ENCODE assay signal across 9 mouse cellular contexts in genomic region chr7:142916178-142916577, GRCm38 (mm10). TPM values are rescaled to one million over a fixed set of nuclear protein-coding genes. Genes with fewer than 3 reads are reported as not detected.
DNase-seq lines count a peak whose midpoint lies in the region; ATAC-seq and TF ChIP-seq lines count a peak whose summit lies in the region.
"Had no signal": no experiment of that assay in that cellular context is flagged by ENCODE, and none has a peak within 500 bp of the region (broad histone marks: within the 10 kb centered on the region; RNA-seq: fewer than 3 reads in every experiment).

No protein-coding gene starts in this region.

- 0 out of 2 replicates have a peak, but pooled peaks have one; percentile 44 for ATAC-seq in forebrain, embryonic 11.5 days (replicated peaks; ENCODE audit: low FRiP score)
- ATAC-seq in liver, postnatal 0 days = no peak

- no peak overlapping the region for H3K4me3 ChIP-seq in forebrain, embryonic 11.5 days (ENCODE audit: low read depth, low read length)
- H3K4me3 ChIP-seq in heart, adult 2 months = no peak overlapping the region
- no peak overlapping the region for H3K4me3 ChIP-seq in liver, postnatal 0 days (ENCODE audit: low read depth, low read length)

- no peak for TF ChIP-seq EP300 in heart, adult 2 months (IDR thresholded peaks at IDR 0.05; ENCODE audit: insufficient read depth, low read depth, low read length)
- no peak for TF ChIP-seq EP300 in liver, postnatal 0 days (IDR thresholded peaks at IDR 0.05; ENCODE audit: low read depth)

- peak; percentile 59 to 65 for DNase-seq in adrenal gland, adult (ENCODE audit: inconsistent age in 2 of 2, low spot score in 1 of 2)
- no peak for DNase-seq in adrenal gland, adult 2 months
- peak; percentile 72 for DNase-seq in brain, embryonic 14.5 days (ENCODE audit: low read depth)
- no peak for DNase-seq in forebrain, embryonic 11.5 days (ENCODE audit: low spot score)
- peak; percentile 6 for DNase-seq in kidney, postnatal 14 days
- DNase-seq in heart, adult 2 months = no peak
- DNase-seq in adipocyte (ENCODE audit: low spot score) = no peak
- no peak for DNase-seq in liver, postnatal 0 days

- no peak overlapping the region for H3K4me2 ChIP-seq in forebrain, embryonic 11.5 days (ENCODE audit: low read depth, low read length, severe bottlenecking)
- H3K4me2 ChIP-seq in liver, postnatal 0 days (ENCODE audit: low read depth, low read length) = no peak overlapping the region

- H3K27me3 ChIP-seq in forebrain, embryonic 11.5 days (ENCODE audit: control insufficient read depth, insufficient read depth, low read length) = no peaks in the 10 kb centered on the region
- no peaks in the 10 kb centered on the region for H3K27me3 ChIP-seq in heart, adult 2 months (ENCODE audit: control insufficient read depth, insufficient read depth, low read length)
- no peaks in the 10 kb centered on the region for H3K27me3 ChIP-seq in liver, postnatal 0 days (ENCODE audit: insufficient read depth, low read length)

- no peaks in the 10 kb centered on the region for H3K9me3 ChIP-seq in forebrain, embryonic 11.5 days (ENCODE audit: control insufficient read depth, low read length)
- no peaks in the 10 kb centered on the region for H3K9me3 ChIP-seq in liver, postnatal 0 days (ENCODE audit: low read length)

- H3K4me1 ChIP-seq in forebrain, embryonic 11.5 days (replicated peaks; ENCODE audit: control insufficient read depth, insufficient read depth, low read length) = no peaks in the 10 kb centered on the region
- no peaks in the 10 kb centered on the region for H3K4me1 ChIP-seq in heart, adult 2 months (ENCODE audit: control insufficient read depth, insufficient read depth, low read length)
- H3K4me1 ChIP-seq in liver, postnatal 0 days (ENCODE audit: insufficient read depth) = no peaks in the 10 kb centered on the region

- WGBS in forebrain, embryonic 11.5 days = 39% methylated on average over 8 of the region's 8 CpGs
- 53% methylated on average over 8 of the region's 8 CpGs for WGBS in heart, adult 2 months
- 62% methylated on average over 8 of the region's 8 CpGs for WGBS in liver, postnatal 0 days (ENCODE audit: insufficient replicate concordance)

- peak overlapping the region; percentile 23 for H3K9ac ChIP-seq in forebrain, embryonic 11.5 days (ENCODE audit: low read length)
- no peak overlapping the region for H3K9ac ChIP-seq in heart, adult 2 months (ENCODE audit: low read depth, low read length)
- no peak overlapping the region for H3K9ac ChIP-seq in liver, postnatal 0 days (replicated peaks)

- no peak overlapping the region for H3K27ac ChIP-seq in forebrain, embryonic 11.5 days (ENCODE audit: low read depth, low read length)
- H3K27ac ChIP-seq in heart, adult 2 months = no peak overlapping the region
- no peak overlapping the region for H3K27ac ChIP-seq in liver, postnatal 0 days (ENCODE audit: low read depth)

- TF ChIP-seq CTCF in brain, embryonic 14.5 days (IDR thresholded peaks at IDR 0.05; ENCODE audit: borderline replicate concordance, extremely low read depth, insufficient read depth, insufficient read length) = no peak
- no peak for TF ChIP-seq CTCF in heart, adult 2 months (IDR thresholded peaks at IDR 0.05)
- no peak for TF ChIP-seq CTCF in liver, postnatal 0 days (IDR thresholded peaks at IDR 0.05; ENCODE audit: low read depth)

- no peaks in the 10 kb centered on the region for H3K36me3 ChIP-seq in forebrain, embryonic 11.5 days (ENCODE audit: control insufficient read depth, insufficient read depth, low read length)
- no peaks in the 10 kb centered on the region for H3K36me3 ChIP-seq in heart, adult 2 months (ENCODE audit: control insufficient read depth, insufficient read depth, low read length)
- no peaks in the 10 kb centered on the region for H3K36me3 ChIP-seq in liver, postnatal 0 days (replicated peaks; ENCODE audit: insufficient read depth, low read length)

- H3K79me2 ChIP-seq in heart, adult 2 months (replicated peaks; ENCODE audit: control insufficient read depth, insufficient read depth, low read length) = no peaks in the 10 kb centered on the region

- TF ChIP-seq POLR2A in brain, embryonic 14.5 days (IDR thresholded peaks at IDR 0.05; ENCODE audit: borderline replicate concordance, extremely low read depth, insufficient read depth, insufficient read length, poor library complexity, severe bottlenecking) = no peak
- no peak for TF ChIP-seq POLR2A in heart, adult 2 months (IDR thresholded peaks at IDR 0.05; ENCODE audit: insufficient read depth, low read depth, low read length)

- intact Hi-C loops in heart, adult 2 months (cut with DNase I) = no loop called here

RNA-seq across cellular contexts. Expression of gene Th, which starts 14.8 kb away (rescaled TPM):
- total RNA-seq in adrenal gland, adult 2 months (2021) = 1,000 to 10,000 TPM in 1 of 2 experiments, 100 to 1,000 TPM in 1; 531 to 1,365 TPM
- polyA plus RNA-seq in adrenal gland, adult 2 months (2012; rRNA removed) = 447 and 488 TPM in 2 replicates
- 14.8 and 17.9 TPM in 2 replicates for polyA plus RNA-seq in brain, embryonic 14.5 days (2012; rRNA removed)
- 18.7 and 19.8 TPM in 2 replicates for polyA plus RNA-seq in forebrain, embryonic 11.5 days (2014; fragmentation: Nextera tagmentation; extraction: Ambion mirVana)
- not detected for total RNA-seq in heart, adult 2 months (2021)
- polyA plus RNA-seq in heart, adult 2 months (2012; rRNA removed) = 0.27 and 0.35 TPM in 2 replicates
- not detected in 2 replicates for polyA plus RNA-seq in liver, postnatal 0 days (2015; fragmentation: Nextera tagmentation; extraction: Ambion mirVana)
- total RNA-seq: liver, adult 2 months had no signal
- polyA plus RNA-seq: liver, adult 2 months had no signal

RNA-seq across cellular contexts. Expression of gene Ascl2, which starts 52.9 kb away (rescaled TPM):
- total RNA-seq in adrenal gland, adult 2 months (2021) = under 1 TPM; 0.17 to 0.35 TPM
- polyA plus RNA-seq in adrenal gland, adult 2 months (2012; rRNA removed) = 1.9 and 3.8 TPM in 2 replicates
- polyA plus RNA-seq in brain, embryonic 14.5 days (2012; rRNA removed) = 0.72 and 0.98 TPM in 2 replicates
- 0.12 and 0.49 TPM in 2 replicates for polyA plus RNA-seq in forebrain, embryonic 11.5 days (2014; fragmentation: Nextera tagmentation; extraction: Ambion mirVana)
- total RNA-seq in heart, adult 2 months (2021) = not detected
- 0.08 TPM in 1 of 2 replicates, not detected in the other for polyA plus RNA-seq in heart, adult 2 months (2012; rRNA removed)
- polyA plus RNA-seq in liver, postnatal 0 days (2015; fragmentation: Nextera tagmentation; extraction: Ambion mirVana) = 0.21 and 0.23 TPM in 2 replicates
- total RNA-seq: liver, adult 2 months had no signal
- polyA plus RNA-seq: liver, adult 2 months had no signal

Comparison
In these comparisons a context has a peak if more than half of its experiments do, and no peak if none do; other contexts are left out.
1. DNase-seq: peak in adrenal gland, adult (2 of 2), brain, embryonic 14.5 days (single experiment) and kidney, postnatal 14 days (single experiment); none in adrenal gland, adult 2 months (single experiment), forebrain, embryonic 11.5 days (single experiment), heart, adult 2 months (0 of 2), adipocyte (single experiment) and liver, postnatal 0 days (single experiment).
2. RNA of gene Th, which starts 14.8 kb away (polyA plus RNA-seq): 447 to 488 TPM in adrenal gland, adult 2 months; 18.7 to 19.8 TPM in forebrain, embryonic 11.5 days, 14.8 to 17.9 TPM in brain, embryonic 14.5 days, 0.27 to 0.35 TPM in heart, adult 2 months and not detected in liver, postnatal 0 days; every median in the first group is over 10 times any median in the second.